Mouse (Mus musculus) intestine, embryonic 15.5 days (tissue): ENCODE results near the gene Hk2. TPM values are rescaled to one million over a fixed set of nuclear protein-coding genes. Genes with fewer than 3 reads are reported as not detected.

Experiments used
- ATAC-seq: fragments of 200-750 bp; cut with Nextera tagmentation; 2 replicates; pipeline ENCODE4 v1.8.0; 2017; ENCODE audit warnings: moderate TSS enrichment, moderate library complexity
- H3K27ac ChIP-seq: fragments of 300-500 bp; sonication (generic); 2 replicates; pipeline ENCODE4 v1.5.1; 2015; ENCODE audit warnings: mild to moderate bottlenecking, inconsistent platforms
- H3K27me3 ChIP-seq: fragments of 300-500 bp; sonication (generic); replicated peaks from 2 replicates; pipeline ENCODE4 v1.6.1; 2015; ENCODE audit warnings: inconsistent platforms
- H3K36me3 ChIP-seq: fragments of 300-500 bp; sonication (generic); 2 replicates; pipeline ENCODE4 v1.6.1; 2015; ENCODE audit warnings: inconsistent platforms
- H3K4me1 ChIP-seq: fragments of 300-500 bp; sonication (generic); replicated peaks from 2 replicates; pipeline ENCODE4 v1.6.1; 2015; ENCODE audit warnings: inconsistent platforms
- H3K4me2 ChIP-seq: fragments of 300-500 bp; sonication (generic); replicated peaks from 2 replicates; pipeline ENCODE4 v1.6.1; 2015; ENCODE audit warnings: mild to moderate bottlenecking, inconsistent platforms
- H3K4me3 ChIP-seq: fragments of 300-500 bp; sonication (generic); replicated peaks from 2 replicates; pipeline ENCODE4 v1.5.1; 2015; ENCODE audit warnings: inconsistent platforms
- H3K9ac ChIP-seq: fragments of 300-500 bp; sonication (generic); 2 replicates; pipeline ENCODE4 v1.6.1; 2015; ENCODE audit warnings: inconsistent platforms
- H3K9me3 ChIP-seq: fragments of 300-500 bp; sonication (generic); 2 replicates; pipeline ENCODE4 v1.6.1; 2016; ENCODE audit warnings: inconsistent platforms
- WGBS: fragments of 180-500 bp; shearing (Covaris S2); methylation state at CpG from one replicate; pipeline ENCODE4 v1.1.7; 2015; 5-methylcytosine and 5-hydroxymethylcytosine counted together
- polyA plus RNA-seq: library from polyadenylated mRNA; unstranded; fragments of >200 nt; fragmentation: Nextera tagmentation; extraction: Ambion mirVana; gene quantifications from 2 replicates; pipeline ENCODE4 v1.2.1, GENCODE M21; 2015

Gene Hk2
- polyA plus RNA-seq, 1 experiment from 2014 or later = 18.8 TPM

GRCm38 (mm10) chr6:82753638-82754361 lies 20.5 kb downstream of the Hk2 start:
- Histone ChIP-seq H3K27ac (no peak overlapping the region), H3K27me3 (no peaks in the 10 kb centered on the region), H3K4me3 (no peak overlapping the region), H3K4me1 (peaks cover 10% of the 10 kb centered on the region; the same call in 1 of the 2 replicates), H3K9ac (no peak overlapping the region), H3K9me3 (no peaks in the 10 kb centered on the region), H3K36me3 (peaks cover 13% of the 10 kb centered on the region), H3K4me2 (no peak overlapping the region)
- 66% methylated on average over 14 of the region's 14 CpGs for WGBS
- peak; percentile 43 for ATAC-seq

DNA sequence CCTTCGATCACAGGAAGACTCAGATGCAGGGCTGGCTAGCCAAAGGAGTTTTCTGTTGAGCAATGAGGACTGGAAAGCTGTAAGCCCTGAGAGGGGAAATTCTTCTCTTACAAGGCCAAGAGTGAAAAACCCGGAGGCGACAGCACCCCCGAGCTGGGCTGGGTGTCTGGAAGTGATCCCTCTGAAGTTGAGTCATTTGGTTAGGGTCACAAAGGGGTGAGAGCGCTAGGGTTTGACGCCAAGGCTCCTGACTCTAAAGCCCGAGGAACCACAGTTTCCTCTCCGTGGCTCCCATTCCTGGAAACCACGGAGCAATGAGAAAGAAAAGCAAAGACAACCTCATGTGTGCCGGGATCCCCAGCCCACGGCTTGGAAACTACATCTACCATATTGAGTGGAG lies 21.2 kb downstream of the Hk2 start:
- Histone ChIP-seq H3K4me2 (no peak overlapping the region), H3K27me3 (no peaks in the 10 kb centered on the region), H3K9me3 (no peaks in the 10 kb centered on the region), H3K4me3 (no peak overlapping the region), H3K4me1 (peaks cover 10% of the 10 kb centered on the region; the same call in 1 of the 2 replicates), H3K36me3 (peaks cover 12% of the 10 kb centered on the region), H3K27ac (no peak overlapping the region), H3K9ac (no peak overlapping the region)
- 54% methylated on average over 11 of the region's 11 CpGs for WGBS
- no peak for ATAC-seq

GRCm38 (mm10) chr6:82751791-82752190 lies 22.5 kb downstream of the Hk2 start:
- Histone ChIP-seq H3K4me2 (no peak overlapping the region), H3K4me1 (peaks cover 14% of the 10 kb centered on the region), H3K9me3 (no peaks in the 10 kb centered on the region), H3K4me3 (no peak overlapping the region), H3K27ac (no peak overlapping the region), H3K27me3 (no peaks in the 10 kb centered on the region), H3K36me3 (peaks cover 12% of the 10 kb centered on the region), H3K9ac (no peak overlapping the region)
- WGBS = 91% methylated on average over 7 of the region's 7 CpGs
- no peak for ATAC-seq

DNA sequence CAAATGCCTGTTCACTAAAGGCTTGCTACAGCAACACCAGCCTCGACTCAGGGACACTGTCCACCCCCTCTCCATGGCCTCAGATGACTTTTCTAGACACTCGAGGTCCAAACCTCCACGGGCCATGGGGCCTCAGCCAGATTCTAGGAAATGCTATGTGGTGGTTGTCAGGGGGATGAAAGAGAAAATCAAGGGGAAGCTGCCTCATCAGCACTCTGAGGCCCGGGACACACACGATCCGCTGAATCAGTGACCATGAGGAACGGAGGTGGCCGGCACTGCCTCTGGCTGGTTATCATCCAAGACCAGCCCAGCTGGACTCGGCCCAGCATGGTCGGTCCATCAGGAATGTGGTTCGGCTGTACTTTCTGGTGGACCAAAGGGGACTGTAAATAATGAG lies 23.2 kb downstream of the Hk2 start:
- H3K27me3 ChIP-seq = no peaks in the 10 kb centered on the region
- H3K4me1 ChIP-seq = peaks cover 18% of the 10 kb centered on the region
- 84% methylated on average over 11 of the region's 11 CpGs for WGBS
- peaks cover 12% of the 10 kb centered on the region for H3K36me3 ChIP-seq
- no peaks in the 10 kb centered on the region for H3K9me3 ChIP-seq
- no peak overlapping the region for H3K27ac ChIP-seq
- no peak overlapping the region for H3K4me3 ChIP-seq
- no peak overlapping the region for H3K4me2 ChIP-seq
- ATAC-seq = no peak
- no peak overlapping the region for H3K9ac ChIP-seq

DNA sequence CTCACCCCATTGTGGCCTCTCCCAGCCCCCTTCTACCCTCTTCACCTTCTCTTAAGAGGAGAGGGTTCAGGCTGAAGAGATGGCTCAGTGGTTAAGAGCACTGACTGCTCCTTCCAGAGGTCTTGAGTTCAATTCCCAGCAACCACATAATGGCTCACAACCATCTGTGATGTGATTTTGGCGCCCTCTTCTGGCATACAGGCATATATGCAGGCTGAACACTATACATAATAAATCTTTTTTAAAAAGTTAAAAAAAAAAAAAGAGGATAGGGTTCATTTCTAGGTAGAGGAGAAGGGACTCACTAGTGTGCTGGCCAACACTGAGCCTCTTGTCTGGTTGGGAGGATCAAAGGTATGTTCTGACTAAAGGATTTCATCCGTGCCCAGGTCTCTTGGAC lies 24.2 kb downstream of the Hk2 start:
- Histone ChIP-seq H3K4me3 (no peak overlapping the region), H3K4me1 (peaks cover 17% of the 10 kb centered on the region), H3K36me3 (peaks cover 12% of the 10 kb centered on the region), H3K27ac (no peak overlapping the region), H3K9ac (no peak overlapping the region), H3K9me3 (no peaks in the 10 kb centered on the region), H3K27me3 (no peaks in the 10 kb centered on the region), H3K4me2 (no peak overlapping the region)
- WGBS = 61% methylated on average over 2 of the region's 2 CpGs
- ATAC-seq = no peak

- H3K27ac ChIP-seq = no peak overlapping the region
- H3K9me3 ChIP-seq = no peaks in the 10 kb centered on the region
- peaks cover 12% of the 10 kb centered on the region for H3K36me3 ChIP-seq
- no peak overlapping the region for H3K4me3 ChIP-seq
- peaks cover 15% of the 10 kb centered on the region for H3K4me1 ChIP-seq
- no peak overlapping the region for H3K4me2 ChIP-seq
- 89% methylated on average over 9 of the region's 9 CpGs for WGBS
- H3K9ac ChIP-seq = no peak overlapping the region
- ATAC-seq = no peak
- H3K27me3 ChIP-seq = no peaks in the 10 kb centered on the region
Observed at GRCm38 (mm10) chr6:82748106-82748672, 26.1 kb downstream of the Hk2 start.

DNA sequence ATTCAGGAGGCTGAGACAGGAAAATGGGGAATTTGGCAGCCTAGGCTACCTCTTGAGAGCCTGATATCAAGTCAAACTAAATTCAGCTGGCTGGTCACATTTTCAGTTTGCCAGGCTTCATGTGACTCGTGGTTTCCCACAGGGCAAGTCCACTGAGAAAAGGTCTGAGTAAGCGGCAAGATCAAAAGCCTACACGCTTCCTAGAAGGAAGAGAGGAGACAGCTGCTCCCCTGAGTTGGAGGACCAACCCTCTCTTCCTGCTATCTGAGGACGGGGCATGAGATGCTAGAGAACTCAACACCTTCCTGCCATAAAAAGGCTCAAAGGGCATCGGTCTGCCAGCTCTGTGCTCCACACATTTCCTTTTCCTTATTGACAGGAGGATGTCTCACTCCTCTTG lies 27.2 kb downstream of the Hk2 start:
- 40% methylated on average over 5 of the region's 5 CpGs for WGBS
- no peak overlapping the region for H3K4me3 ChIP-seq
- no peak overlapping the region for H3K9ac ChIP-seq
- no peak overlapping the region for H3K27ac ChIP-seq
- peak; percentile 78 for ATAC-seq
- peaks cover 12% of the 10 kb centered on the region for H3K4me1 ChIP-seq
- peaks cover 20% of the 10 kb centered on the region for H3K36me3 ChIP-seq
- no peaks in the 10 kb centered on the region for H3K27me3 ChIP-seq
- H3K9me3 ChIP-seq = no peaks in the 10 kb centered on the region
- no peak overlapping the region for H3K4me2 ChIP-seq

DNA sequence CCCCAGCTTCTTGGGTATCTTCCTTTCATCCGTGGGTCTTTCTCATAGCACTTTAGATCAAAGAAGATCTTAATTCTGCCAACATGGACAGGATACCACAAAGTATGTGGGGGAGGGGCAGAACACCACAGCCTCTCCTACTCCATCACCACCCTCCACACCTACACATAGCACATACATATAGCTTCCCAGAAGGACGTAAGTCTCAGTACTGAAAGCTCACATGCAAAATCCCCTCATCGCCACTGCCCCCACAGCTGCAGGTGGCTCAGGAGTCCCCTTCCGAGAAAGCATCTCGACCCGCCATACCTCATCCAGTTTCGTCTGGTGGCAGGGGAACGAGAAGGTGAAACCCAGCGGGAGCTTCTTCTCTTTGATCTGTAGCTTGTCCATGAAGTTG lies 29.7 kb downstream of the Hk2 start:
- Histone ChIP-seq H3K4me1 (peaks cover 12% of the 10 kb centered on the region), H3K27me3 (no peaks in the 10 kb centered on the region), H3K9ac (no peak overlapping the region), H3K4me3 (no peak overlapping the region), H3K9me3 (no peaks in the 10 kb centered on the region), H3K36me3 (peaks cover 14% of the 10 kb centered on the region), H3K27ac (no peak overlapping the region), H3K4me2 (no peak overlapping the region)
- ATAC-seq = no peak
- WGBS = 94% methylated on average over 9 of the region's 9 CpGs

- Histone ChIP-seq H3K9ac (no peak overlapping the region), H3K27me3 (no peaks in the 10 kb centered on the region), H3K4me2 (no peak overlapping the region), H3K4me3 (no peak overlapping the region), H3K9me3 (no peaks in the 10 kb centered on the region), H3K27ac (no peak overlapping the region), H3K36me3 (peaks cover 21% of the 10 kb centered on the region; the same call in 1 of the 2 replicates), H3K4me1 (peaks cover 5% of the 10 kb centered on the region)
- ATAC-seq = no peak
- WGBS = 73% methylated on average over 5 of the region's 5 CpGs
Observed at GRCm38 (mm10) chr6:82741518-82741880, 32.8 kb downstream of the Hk2 start.

- 0 out of 2 replicates have a peak, but pooled peaks have one; percentile 8 for ATAC-seq
- no peaks in the 10 kb centered on the region for H3K27me3 ChIP-seq
- H3K9me3 ChIP-seq = no peaks in the 10 kb centered on the region
- no peak overlapping the region for H3K27ac ChIP-seq
- WGBS = 75% methylated on average over 8 of the region's 8 CpGs
- H3K4me2 ChIP-seq = no peak overlapping the region
- no peak overlapping the region for H3K9ac ChIP-seq
- H3K36me3 ChIP-seq = peaks cover 21% of the 10 kb centered on the region; the same call in 1 of the 2 replicates
- 0 out of 2 replicates have a peak, but pooled peaks cover under 1% of the 10 kb centered on the region for H3K4me1 ChIP-seq
- H3K4me3 ChIP-seq = no peak overlapping the region
Observed at GRCm38 (mm10) chr6:82740868-82741517, 33.3 kb downstream of the Hk2 start.

- peaks cover 21% of the 10 kb centered on the region; the same call in 1 of the 2 replicates for H3K36me3 ChIP-seq
- H3K4me3 ChIP-seq = no peak overlapping the region
- H3K9me3 ChIP-seq = no peaks in the 10 kb centered on the region
- peak overlapping the region; percentile 27 for H3K4me2 ChIP-seq
- 18% methylated on average over 6 of the region's 6 CpGs for WGBS
- ATAC-seq = peak; percentile 93
- H3K4me1 ChIP-seq = no peaks in the 10 kb centered on the region
- no peak overlapping the region for H3K9ac ChIP-seq
- H3K27ac ChIP-seq = no peak overlapping the region
- no peaks in the 10 kb centered on the region for H3K27me3 ChIP-seq
Observed at GRCm38 (mm10) chr6:82740269-82740668, 34.0 kb downstream of the Hk2 start.

- Histone ChIP-seq H3K9ac (no peak overlapping the region), H3K27me3 (no peaks in the 10 kb centered on the region), H3K4me2 (no peak overlapping the region), H3K4me1 (no peaks in the 10 kb centered on the region), H3K9me3 (no peaks in the 10 kb centered on the region), H3K27ac (no peak overlapping the region), H3K4me3 (no peak overlapping the region), H3K36me3 (peaks cover 32% of the 10 kb centered on the region; the same call in 1 of the 2 replicates)
- WGBS = 90% methylated on average over 27 of the region's 27 CpGs
- ATAC-seq = no peak
Observed at GRCm38 (mm10) chr6:82737634-82738540, 36.4 kb downstream of the Hk2 start.
